Mouse (Mus musculus): ENCODE measurements around the gene Apcs.

DNA sequence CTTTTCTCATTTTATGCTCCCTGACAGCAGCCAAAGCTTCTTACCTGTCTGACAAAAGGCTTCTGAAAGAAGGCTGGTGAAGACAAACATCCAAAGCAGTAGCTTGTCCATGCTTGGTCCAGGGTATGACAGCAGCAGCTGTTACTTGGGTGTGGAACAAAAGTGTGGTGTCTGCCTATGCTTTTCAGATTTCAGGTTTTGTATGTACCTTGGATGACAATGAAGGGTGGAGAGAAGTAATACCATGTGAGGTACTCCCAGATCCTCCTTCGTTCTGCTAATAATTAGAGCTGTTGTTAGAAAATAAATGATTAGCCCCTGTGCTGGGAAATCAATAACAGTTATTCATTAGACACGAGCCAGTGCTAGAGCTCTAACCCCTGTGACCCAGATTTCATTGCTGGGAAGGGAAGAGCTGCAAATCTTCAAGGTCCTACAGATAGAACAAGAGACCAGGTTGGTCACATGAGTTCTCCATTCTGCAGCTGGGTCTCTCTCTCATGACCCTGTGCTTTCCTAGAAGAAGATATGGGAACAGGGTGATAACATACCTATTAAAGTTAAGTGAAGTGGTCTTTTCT, at the start of gene Apcs:
- TF ChIP-seq CTCF (IDR thresholded peaks at IDR 0.05; ENCODE audit: control insufficient read depth, insufficient read depth, insufficient replicate concordance, low read depth, low read length) (no peak), POLR2A (IDR thresholded peaks at IDR 0.05; ENCODE audit: control insufficient read depth, low read depth, low read length) (no peak)
